Mouse (Mus musculus): ENCODE measurements around the gene Tubgcp4.
"Not testable (repeated sequence)": the region's sequence is repeated elsewhere in the genome, so short reads cannot be mapped to it uniquely, and the experiment has no call there.

Tubgcp4 gene

GRCm38 (mm10) chr2:121170481-121170971 lies at the start of gene Tubgcp4:
Gene Tubgcp4, plus strand, starts transcription at chr2:121170654.
- DNase-seq (ENCODE audit: low read depth) = peak; percentile 67

GRCm38 (mm10) chr2:121126302-121126701 lies 44.2 kb upstream of the Tubgcp4 start:
- not testable (repeated sequence) for DNase-seq (ENCODE audit: low read depth)

GRCm38 (mm10) chr2:121127536-121127935 lies 42.9 kb upstream of the Tubgcp4 start:
- DNase-seq (ENCODE audit: low read depth) = peak; percentile 26

- no peak for DNase-seq (ENCODE audit: low read depth)
Observed at GRCm38 (mm10) chr2:121128865-121129620, 41.4 kb upstream of the Tubgcp4 start.

GRCm38 (mm10) chr2:121132822-121133221 lies 37.6 kb upstream of the Tubgcp4 start:
- no peak for DNase-seq (ENCODE audit: low read depth)

GRCm38 (mm10) chr2:121137371-121137770 lies 33.1 kb upstream of the Tubgcp4 start:
- no peak for DNase-seq (ENCODE audit: low read depth)

- DNase-seq (ENCODE audit: low read depth) = peak; percentile 9
Observed at GRCm38 (mm10) chr2:121139266-121140017, 31.0 kb upstream of the Tubgcp4 start.

GRCm38 (mm10) chr2:121140018-121140882 lies 30.2 kb upstream of the Tubgcp4 start, which contains the start of the genes Adal and Lcmt2:
Gene Adal, plus strand, starts transcription at chr2:121140428.
Gene Lcmt2, minus strand, starts transcription at chr2:121140653.
- peak; percentile 92 for DNase-seq (ENCODE audit: low read depth)

- peak; percentile 11 for DNase-seq (ENCODE audit: low read depth)
Observed at GRCm38 (mm10) chr2:121141216-121142035, 29.0 kb upstream of the Tubgcp4 start.

GRCm38 (mm10) chr2:121142415-121142814 lies 28.0 kb upstream of the Tubgcp4 start:
- DNase-seq (ENCODE audit: low read depth) = no peak

- no peak for DNase-seq (ENCODE audit: low read depth)
Observed at GRCm38 (mm10) chr2:121149679-121150078, 20.8 kb upstream of the Tubgcp4 start.

GRCm38 (mm10) chr2:121153100-121153499 lies 17.4 kb upstream of the Tubgcp4 start:
- DNase-seq (ENCODE audit: low read depth) = peak; percentile 14

- DNase-seq (ENCODE audit: low read depth) = no peak
Observed at GRCm38 (mm10) chr2:121169173-121169572, 1.3 kb upstream of the Tubgcp4 start.

- peak; percentile 25 for DNase-seq (ENCODE audit: low read depth)
Observed at GRCm38 (mm10) chr2:121169902-121170301, 552 bp upstream of the Tubgcp4 start.

- peak; percentile 96 for DNase-seq (ENCODE audit: low read depth)
Observed at GRCm38 (mm10) chr2:121170980-121171742, 707 bp downstream of the Tubgcp4 start, which contains the start of gene Zscan29. Gene Zscan29, minus strand, starts transcription at chr2:121171125.

- DNase-seq (ENCODE audit: low read depth) = no peak
Observed at GRCm38 (mm10) chr2:121178828-121179479, 8.5 kb downstream of the Tubgcp4 start.

GRCm38 (mm10) chr2:121183431-121183830 lies 13.0 kb downstream of the Tubgcp4 start:
- DNase-seq (ENCODE audit: low read depth) = peak; percentile 33

- DNase-seq (ENCODE audit: low read depth) = no peak
Observed at GRCm38 (mm10) chr2:121184142-121184541, 13.7 kb downstream of the Tubgcp4 start.

GRCm38 (mm10) chr2:121188530-121188929 lies 18.1 kb downstream of the Tubgcp4 start:
- DNase-seq (ENCODE audit: low read depth) = peak; percentile 39

- DNase-seq (ENCODE audit: low read depth) = no peak
Observed at GRCm38 (mm10) chr2:121195466-121195865, 25.0 kb downstream of the Tubgcp4 start.

Measured in NIH3T3 (cell line).